Mouse (Mus musculus): ENCODE measurements around the gene Lhx5.

GRCm38 (mm10) chr5:120464321-120464720 lies 32.8 kb downstream of the Lhx5 start:
- TF ChIP-seq CTCF (IDR thresholded peaks at IDR 0.05; ENCODE audit: borderline replicate concordance, extremely low read depth, insufficient read depth, insufficient read length) (peak; percentile 59; the same call in 1 of the 2 replicates), POLR2A (IDR thresholded peaks at IDR 0.05; ENCODE audit: borderline replicate concordance, extremely low read depth, insufficient read depth, insufficient read length, poor library complexity, severe bottlenecking) (no peak)

Measured in brain, embryonic 14.5 days (tissue).